ENCODE assay signal across 8 mouse cellular contexts in the genomic region with DNA sequence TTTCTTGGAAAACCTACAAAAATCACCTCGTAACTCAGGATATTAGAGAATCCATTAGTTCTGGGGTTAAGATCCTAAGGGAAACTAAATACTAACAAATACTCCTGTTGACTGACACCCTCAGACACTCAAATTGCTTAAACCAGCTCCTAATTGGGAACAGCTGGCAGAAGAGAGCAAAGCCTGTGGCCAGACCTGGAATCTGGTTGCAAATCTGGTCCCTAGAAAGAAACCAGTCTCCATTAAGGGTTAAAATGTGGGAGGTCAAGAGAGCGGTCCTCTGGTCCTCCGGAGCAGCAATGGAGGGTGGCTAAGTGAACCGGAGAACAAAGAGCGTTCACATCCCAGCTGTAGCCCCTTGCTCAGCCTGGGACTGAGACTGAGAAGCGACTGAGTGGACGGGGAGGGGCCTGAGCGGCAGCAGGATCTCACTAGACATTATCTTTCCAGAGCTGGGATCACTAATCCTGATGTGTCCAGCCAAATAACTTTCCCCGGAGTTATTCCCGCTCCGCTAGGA. TPM values are rescaled to one million over a fixed set of nuclear protein-coding genes. Genes with fewer than 3 reads are reported as not detected.
DNase-seq lines count a peak whose midpoint lies in the region; ATAC-seq and TF ChIP-seq lines count a peak whose summit lies in the region.
"Had no signal": no experiment of that assay in that cellular context is flagged by ENCODE, and none has a peak within 500 bp of the region (broad histone marks: within the 10 kb centered on the region; RNA-seq: fewer than 3 reads in every experiment).

No protein-coding gene starts in this region.

- no peak overlapping the region for H3K27ac ChIP-seq in lung, embryonic 16.5 days (ENCODE audit: low read length)
- no peak overlapping the region for H3K27ac ChIP-seq in forebrain, embryonic 12.5 days
- peak overlapping the region; percentile 92 for H3K27ac ChIP-seq in limb, embryonic 13.5 days
- no peak overlapping the region for H3K27ac ChIP-seq in thymus, adult 2 months (ENCODE audit: control insufficient read depth, insufficient read depth, low read length)

- WGBS in lung, embryonic 16.5 days: 25% methylated on average over 11 of the region's 11 CpGs
- 16% methylated on average over 11 of the region's 11 CpGs for WGBS in forebrain, embryonic 12.5 days
- WGBS in limb, embryonic 13.5 days: 10% methylated on average over 11 of the region's 11 CpGs
- WGBS in thymus, adult 2 months: 79% methylated on average over 11 of the region's 11 CpGs

- peak overlapping the region; percentile 4; the same call in 1 of the 2 replicates for H3K4me2 ChIP-seq in lung, embryonic 16.5 days (ENCODE audit: low read depth, low read length)
- H3K4me2 ChIP-seq in forebrain, embryonic 12.5 days: 0 out of 2 replicates have a peak overlapping the region, but pooled peaks have one; percentile 6
- H3K4me2 ChIP-seq in limb, embryonic 13.5 days (replicated peaks): peak overlapping the region; percentile 50

- H3K9ac ChIP-seq in lung, embryonic 16.5 days (ENCODE audit: low read length): no peak overlapping the region
- no peak overlapping the region for H3K9ac ChIP-seq in forebrain, embryonic 12.5 days
- 0 out of 2 replicates have a peak overlapping the region, but pooled peaks have one; percentile 19 for H3K9ac ChIP-seq in limb, embryonic 13.5 days

- H3K27me3 ChIP-seq in lung, embryonic 16.5 days (ENCODE audit: control insufficient read depth, insufficient read depth, low read depth, low read length): no peaks in the 10 kb centered on the region
- no peaks in the 10 kb centered on the region for H3K27me3 ChIP-seq in forebrain, embryonic 12.5 days
- H3K27me3 ChIP-seq in limb, embryonic 13.5 days: no peaks in the 10 kb centered on the region
- no peaks in the 10 kb centered on the region for H3K27me3 ChIP-seq in thymus, adult 2 months (ENCODE audit: control insufficient read depth, insufficient read depth, low read length)

- DNase-seq in lung, postnatal 36 days: no peak
- no peak for DNase-seq in left cerebral cortex, postnatal 25 days (ENCODE audit: low spot score in 2 of 2)
- no peak for DNase-seq in adrenal gland, adult 18-20 months (ENCODE audit: low spot score in 2 of 2)
- DNase-seq in thymus, adult 2 months: no peak

- H3K36me3 ChIP-seq in lung, embryonic 16.5 days (ENCODE audit: control insufficient read depth, insufficient read depth, low read length): no peaks in the 10 kb centered on the region
- no peaks in the 10 kb centered on the region for H3K36me3 ChIP-seq in forebrain, embryonic 12.5 days (replicated peaks)
- no peaks in the 10 kb centered on the region for H3K36me3 ChIP-seq in limb, embryonic 13.5 days
- H3K36me3 ChIP-seq in thymus, adult 2 months (ENCODE audit: control insufficient read depth, insufficient read depth, low read length): no peaks in the 10 kb centered on the region

- peaks cover 12% of the 10 kb centered on the region for H3K4me1 ChIP-seq in lung, embryonic 16.5 days (replicated peaks; ENCODE audit: control insufficient read depth, insufficient read depth, low read length)
- peaks cover 23% of the 10 kb centered on the region for H3K4me1 ChIP-seq in forebrain, embryonic 12.5 days
- H3K4me1 ChIP-seq in limb, embryonic 13.5 days: peaks cover 40% of the 10 kb centered on the region
- no peaks in the 10 kb centered on the region for H3K4me1 ChIP-seq in thymus, adult 2 months (replicated peaks; ENCODE audit: control insufficient read depth, insufficient read depth, low read length)

- TF ChIP-seq CTCF in thymus, adult 2 months (IDR thresholded peaks at IDR 0.05; ENCODE audit: borderline replicate concordance, control insufficient read depth, extremely low read depth, insufficient read depth, low read length, poor library complexity): no peak

- intact Hi-C loops in left cerebral cortex, postnatal 25 days (cut with DNase I): no loop called here

- H3K4me3 ChIP-seq in lung, embryonic 16.5 days (ENCODE audit: low read length): no peak overlapping the region
- H3K4me3 ChIP-seq in forebrain, embryonic 12.5 days (replicated peaks): no peak overlapping the region
- peak overlapping the region; percentile 5; the same call in 1 of the 2 replicates for H3K4me3 ChIP-seq in limb, embryonic 13.5 days
- H3K4me3 ChIP-seq in thymus, adult 2 months (ENCODE audit: control insufficient read depth, insufficient read depth, low read length): no peak overlapping the region
- H3K4me3 ChIP-seq: myocyte had no signal

- no peaks in the 10 kb centered on the region for H3K9me3 ChIP-seq in lung, embryonic 16.5 days (ENCODE audit: control insufficient read depth, low read length)
- H3K9me3 ChIP-seq in forebrain, embryonic 12.5 days: no peaks in the 10 kb centered on the region
- H3K9me3 ChIP-seq in limb, embryonic 13.5 days: no peaks in the 10 kb centered on the region

- peak; percentile 57 for ATAC-seq in lung, embryonic 16.5 days (ENCODE audit: low read depth)
- ATAC-seq in forebrain, embryonic 12.5 days (ENCODE audit: low FRiP score): peak; percentile 49; the same call in 1 of the 2 replicates
- peak; percentile 49 for ATAC-seq in limb, embryonic 13.5 days (ENCODE audit: low FRiP score, low read depth)

- no peak for TF ChIP-seq POLR2A in thymus, adult 2 months (IDR thresholded peaks at IDR 0.05; ENCODE audit: control insufficient read depth, extremely low read depth, insufficient read depth, low read length, poor library complexity)

RNA-seq across cellular contexts. Expression of gene Ptgfrn, which starts 51.4 kb away (rescaled TPM):
- 4.8 and 5.6 TPM in 2 replicates for polyA plus RNA-seq in lung, embryonic 16.5 days (2015; fragmentation: Nextera tagmentation; extraction: Ambion mirVana)
- polyA plus RNA-seq in forebrain, embryonic 12.5 days (2016; fragmentation: Nextera tagmentation; extraction: Ambion mirVana): 3.9 and 4.5 TPM in 2 replicates
- polyA plus RNA-seq in limb, embryonic 13.5 days (2015; fragmentation: Nextera tagmentation; extraction: Ambion mirVana): 6.6 and 6.7 TPM in 2 replicates
- total RNA-seq in left cerebral cortex, postnatal 25 days (2021): 10 to 100 TPM; 39.0 to 42.1 TPM
- total RNA-seq in adrenal gland, adult 18-20 months (2021): 10 to 100 TPM; 24.3 to 28.0 TPM
- polyA plus RNA-seq in thymus, adult 2 months (2012; rRNA removed): 7.9 and 8.0 TPM in 2 replicates
